Mouse (Mus musculus): ENCODE measurements around the gene Carmil1.
A peak's percentile ranks its signal among the peaks of the same experiment; 100 is the strongest.
"Not testable (repeated sequence)": the region's sequence is repeated elsewhere in the genome, so short reads cannot be mapped to it uniquely, and the experiment has no call there.

Carmil1 gene

DNA sequence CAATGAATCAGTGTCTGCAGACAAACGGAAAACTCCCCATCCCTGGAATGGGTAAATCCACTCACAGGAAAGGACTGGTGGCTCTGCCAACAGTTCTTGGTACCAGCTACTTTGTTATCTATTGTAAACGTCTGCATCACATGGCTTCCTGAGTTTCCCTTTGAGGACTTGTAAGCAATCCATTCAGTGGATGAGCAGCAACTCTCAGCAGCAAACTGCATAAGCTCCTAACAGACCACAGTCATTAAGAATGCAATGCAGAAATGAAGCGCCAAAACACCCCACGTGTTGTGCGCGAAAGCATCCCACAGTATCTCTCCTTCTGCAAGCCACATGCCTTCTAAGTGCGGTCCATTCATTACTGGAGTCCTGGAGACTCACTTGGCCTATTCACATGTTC is 128.0 kb downstream of the Carmil1 start:
- no peak for DNase-seq (ENCODE audit: low spot score)

DNA sequence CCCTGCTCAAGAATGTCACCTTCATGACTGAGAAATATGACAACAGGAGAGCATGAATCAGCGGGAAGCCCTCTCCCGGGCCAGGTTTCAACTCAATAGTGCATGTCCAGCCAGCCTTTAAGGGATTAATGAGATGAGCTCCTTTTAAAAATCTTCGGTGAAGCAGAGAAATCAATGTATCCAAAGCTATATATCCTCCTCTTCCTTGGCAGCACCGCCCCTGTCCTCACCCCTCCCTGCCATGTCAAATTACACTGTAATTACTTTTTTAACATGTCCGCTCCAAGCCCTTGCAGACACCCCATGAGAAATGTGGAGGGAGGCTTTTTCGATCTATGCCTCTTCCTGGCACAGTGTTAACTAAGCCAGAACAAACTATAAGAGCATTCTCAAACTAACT is 129.3 kb downstream of the Carmil1 start:
- DNase-seq (ENCODE audit: low spot score): no peak

DNA sequence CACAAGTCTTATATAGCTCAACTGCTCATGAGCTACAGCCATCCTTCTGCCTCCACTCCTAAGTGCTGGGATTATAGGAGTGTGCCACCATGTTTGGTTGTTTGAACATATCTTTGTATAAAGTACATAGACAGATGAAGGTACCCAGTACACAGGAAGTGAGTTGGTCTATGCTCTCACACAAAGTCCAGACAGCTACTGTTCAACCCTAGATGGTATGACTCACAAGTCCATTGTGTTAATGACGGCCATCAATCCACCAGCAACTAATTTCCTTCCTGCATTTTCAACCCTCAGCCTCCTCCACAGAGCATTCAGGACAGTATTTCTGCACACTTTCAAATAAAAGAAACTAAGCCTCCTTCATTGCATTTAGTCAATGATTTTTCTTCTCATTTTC is 132.0 kb downstream of the Carmil1 start:
- DNase-seq (ENCODE audit: low spot score): no peak

DNA sequence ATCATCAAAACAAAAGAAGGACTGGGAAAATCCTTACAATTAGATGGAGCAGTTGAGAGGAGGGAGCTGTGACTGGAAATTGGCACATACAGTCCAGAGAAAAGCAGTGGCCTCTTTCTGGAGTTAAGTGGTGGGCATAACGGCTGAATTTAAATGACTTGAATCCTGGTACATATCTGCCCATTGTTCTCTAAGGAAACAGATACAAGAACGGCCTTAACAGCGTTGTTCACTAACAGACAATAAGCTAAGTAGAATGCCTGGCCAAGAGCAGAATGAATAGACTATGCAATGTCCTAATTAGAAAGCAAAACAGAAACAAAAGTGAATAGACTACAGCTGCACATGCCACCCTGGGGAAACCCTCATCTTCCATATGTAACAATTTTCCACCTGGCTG is 133.6 kb downstream of the Carmil1 start:
- DNase-seq (ENCODE audit: low spot score): no peak

DNA sequence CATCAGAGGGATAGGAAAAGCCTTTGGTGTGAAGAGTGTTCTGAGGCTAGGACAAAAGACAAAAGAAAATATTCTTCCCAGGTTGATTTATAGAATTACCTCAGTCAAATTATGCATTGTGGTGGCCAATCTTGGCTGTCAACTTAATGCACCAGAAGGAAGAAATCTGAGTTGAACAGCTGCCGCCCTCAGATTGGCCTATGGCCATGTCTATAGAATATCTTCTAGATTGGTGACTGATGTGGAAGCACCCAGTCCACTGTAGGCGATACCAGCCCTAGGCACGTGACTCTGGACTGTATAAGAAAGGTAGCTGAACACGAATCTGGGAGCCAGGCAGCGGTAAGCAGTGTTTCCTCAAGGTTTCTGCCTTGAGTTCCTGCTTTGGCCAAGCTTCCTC is 134.1 kb downstream of the Carmil1 start:
- DNase-seq (ENCODE audit: low spot score): no peak

DNA sequence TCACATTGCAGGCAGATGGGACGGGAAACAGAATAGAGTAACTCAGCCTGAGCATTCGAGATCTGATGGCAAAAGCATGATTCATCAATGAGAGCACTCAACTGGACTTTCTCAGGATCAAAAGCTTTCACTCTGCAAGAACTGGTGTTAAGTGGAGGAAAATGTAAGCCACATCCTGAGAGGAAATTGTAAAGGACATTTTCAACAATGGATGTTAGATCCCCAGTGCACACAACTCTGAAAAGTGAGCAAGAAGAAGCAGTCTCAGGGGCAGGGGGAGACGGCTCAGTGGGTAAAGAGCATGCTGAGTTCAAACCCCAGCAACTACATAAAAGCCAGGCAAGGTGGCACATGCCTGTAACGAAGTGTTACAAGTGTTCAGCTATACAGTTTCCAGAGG is 135.7 kb downstream of the Carmil1 start:
- no peak for DNase-seq (ENCODE audit: low spot score)

DNA sequence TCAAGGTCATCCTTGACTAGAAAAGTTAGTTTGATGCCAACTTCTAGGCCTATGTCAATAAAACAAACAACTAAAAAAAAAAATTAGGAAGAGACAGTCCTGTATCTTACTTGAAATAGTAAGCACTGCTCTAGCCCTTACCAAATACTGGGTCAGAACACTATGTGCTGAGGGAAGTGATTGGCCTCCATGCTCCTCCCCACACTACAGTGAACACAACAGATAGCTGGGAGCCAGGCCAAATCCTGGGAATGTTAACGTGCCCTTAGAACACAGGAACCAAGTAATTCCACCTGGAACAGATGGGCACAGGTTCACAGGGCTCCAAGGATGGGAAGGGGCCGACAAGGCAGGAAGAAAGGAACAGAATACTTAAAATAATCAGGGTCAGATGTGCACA is 136.5 kb downstream of the Carmil1 start:
- no peak for DNase-seq (ENCODE audit: low spot score)

DNA sequence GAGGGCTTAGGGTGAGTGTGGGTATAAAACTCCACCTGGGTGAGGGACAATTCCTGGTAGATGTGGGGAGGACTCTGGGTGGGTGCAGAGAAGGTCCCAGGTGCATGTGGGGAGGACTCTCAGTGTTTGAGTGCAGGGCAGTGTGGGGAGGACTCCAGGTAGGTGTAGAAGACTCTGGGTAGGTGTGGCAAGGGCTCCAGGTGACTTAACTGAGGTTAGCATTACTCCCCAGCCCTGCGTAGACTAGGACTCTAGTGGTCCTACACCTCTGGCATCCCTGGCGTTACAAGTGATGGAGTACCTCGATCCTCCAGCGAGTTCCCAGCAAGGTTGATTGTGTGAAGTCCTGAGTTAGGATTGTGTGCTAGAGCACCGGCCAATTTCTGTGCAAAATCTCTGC is 143.8 kb downstream of the Carmil1 start:
- DNase-seq (ENCODE audit: low spot score): no peak

DNA sequence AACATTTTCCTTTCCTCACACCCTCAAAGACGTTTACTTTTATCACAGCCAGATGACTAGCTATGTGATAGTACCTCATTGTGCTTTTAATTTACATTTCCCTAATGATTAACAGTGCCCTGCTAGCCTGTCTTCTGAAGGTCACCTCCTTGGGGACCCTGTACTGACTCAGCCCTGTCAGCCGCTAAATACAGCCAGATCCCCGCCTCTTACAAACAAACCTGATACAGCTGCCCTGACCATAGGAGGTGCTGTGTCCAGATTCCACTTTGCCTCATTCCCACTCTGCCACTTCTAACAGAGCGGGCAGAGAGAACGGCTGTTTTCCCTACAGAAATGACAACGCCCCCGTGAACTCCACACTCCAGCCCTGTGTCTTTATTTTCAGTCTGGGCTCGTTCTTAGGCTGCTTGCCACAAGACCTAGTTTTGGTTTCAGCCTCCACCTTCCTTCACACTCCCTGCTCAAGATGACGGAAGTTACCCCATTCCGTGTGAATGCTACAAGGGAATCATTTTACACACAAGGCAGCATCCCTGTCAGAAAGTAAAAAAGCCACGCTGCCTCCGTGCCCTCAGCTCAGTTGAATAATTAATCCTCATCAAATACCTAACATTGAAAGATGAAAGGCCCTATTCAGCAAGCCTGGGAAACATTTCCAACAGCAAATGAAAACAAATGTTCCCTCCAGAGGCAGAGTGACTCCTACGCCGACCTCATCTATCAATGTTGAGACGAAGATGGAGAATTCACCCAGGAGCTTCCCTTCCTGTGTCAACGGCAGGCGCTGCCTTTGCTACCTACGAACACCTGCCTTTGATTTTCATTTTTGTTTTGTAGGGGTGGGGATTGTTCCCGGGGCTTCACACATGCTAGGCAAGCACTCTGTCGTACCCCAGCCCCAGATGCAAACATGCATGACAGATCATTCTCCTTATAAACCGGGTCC is 145.0 kb downstream of the Carmil1 start:
- no peak for DNase-seq (ENCODE audit: low spot score)

DNA sequence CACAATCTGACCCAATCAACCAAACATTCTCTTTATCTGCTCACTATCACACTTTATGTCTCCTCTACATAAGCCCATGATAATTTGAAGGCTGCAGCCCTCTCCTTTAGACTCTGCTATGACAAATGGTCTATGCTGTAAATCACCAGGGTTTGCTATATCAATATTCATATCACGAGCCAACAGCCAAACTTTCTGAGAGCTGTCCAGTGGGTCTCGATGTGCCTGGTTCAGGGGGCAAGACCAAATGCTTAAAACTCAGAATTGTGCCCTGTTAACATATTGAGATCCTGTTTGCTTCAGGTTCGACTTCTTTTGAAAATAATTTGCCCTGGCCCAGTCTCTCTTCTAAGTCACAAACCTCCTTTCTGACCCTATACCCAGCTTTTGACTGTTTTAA is 147.7 kb downstream of the Carmil1 start:
- no peak for DNase-seq (ENCODE audit: low spot score)

DNA sequence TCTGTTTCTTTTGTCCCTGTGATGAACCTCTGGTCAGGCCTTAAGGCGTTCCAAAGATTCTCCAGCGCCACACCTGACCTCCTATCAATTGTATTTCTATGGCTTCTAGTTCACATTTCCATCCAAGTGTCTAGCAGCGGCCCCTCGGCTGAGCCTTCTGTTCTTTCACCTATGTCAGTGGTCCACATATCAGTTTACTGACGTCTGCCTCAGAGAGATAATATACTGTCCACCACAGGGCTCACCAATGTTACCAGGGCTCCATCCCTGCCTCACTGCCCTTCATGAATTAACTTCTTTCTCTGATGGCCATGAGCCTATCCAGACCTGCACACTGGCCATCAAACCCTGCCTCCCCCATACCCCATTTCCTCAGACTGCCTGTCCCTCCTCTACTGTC is 149.3 kb downstream of the Carmil1 start:
- no peak for DNase-seq (ENCODE audit: low spot score)

DNA sequence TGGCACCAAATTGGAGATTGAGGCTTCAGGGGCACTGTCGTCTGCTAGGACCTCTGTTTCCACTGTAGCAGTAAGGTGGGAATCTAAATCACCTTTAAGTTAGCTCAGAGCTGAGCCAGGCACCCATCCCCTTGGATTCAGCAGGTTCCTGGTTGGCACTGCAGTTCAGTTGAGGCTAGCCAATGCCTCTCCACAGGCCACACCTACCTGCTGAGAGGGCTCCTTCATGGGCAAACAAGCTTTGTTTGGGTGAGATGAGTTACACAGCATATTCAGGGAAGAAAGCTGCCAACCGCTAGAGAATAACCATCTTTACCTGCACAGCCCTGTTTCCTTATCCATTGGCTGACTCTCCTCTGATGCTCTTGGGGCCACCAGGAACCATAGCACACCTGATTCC is 149.9 kb downstream of the Carmil1 start:
- no peak for DNase-seq (ENCODE audit: low spot score)

DNA sequence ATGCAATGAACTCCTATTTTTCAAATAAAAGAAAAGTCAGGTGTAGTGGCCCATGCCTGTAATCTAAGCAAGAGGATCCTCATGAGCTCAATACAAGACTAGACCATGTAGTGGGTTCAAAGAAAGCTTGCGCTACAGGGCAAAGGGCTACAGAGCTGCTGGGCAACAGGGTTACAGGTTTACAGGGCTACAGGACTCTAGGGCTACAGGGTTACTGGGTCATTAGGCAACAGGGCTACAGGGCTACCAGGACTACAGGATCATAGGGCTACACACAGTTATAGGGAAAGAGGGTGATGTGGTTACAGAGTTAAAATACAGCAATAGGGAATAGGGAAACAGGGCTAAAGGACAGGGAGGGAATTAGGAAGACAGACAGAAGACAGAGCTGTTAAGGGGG is 151.9 kb downstream of the Carmil1 start:
- DNase-seq (ENCODE audit: low spot score): no peak

DNA sequence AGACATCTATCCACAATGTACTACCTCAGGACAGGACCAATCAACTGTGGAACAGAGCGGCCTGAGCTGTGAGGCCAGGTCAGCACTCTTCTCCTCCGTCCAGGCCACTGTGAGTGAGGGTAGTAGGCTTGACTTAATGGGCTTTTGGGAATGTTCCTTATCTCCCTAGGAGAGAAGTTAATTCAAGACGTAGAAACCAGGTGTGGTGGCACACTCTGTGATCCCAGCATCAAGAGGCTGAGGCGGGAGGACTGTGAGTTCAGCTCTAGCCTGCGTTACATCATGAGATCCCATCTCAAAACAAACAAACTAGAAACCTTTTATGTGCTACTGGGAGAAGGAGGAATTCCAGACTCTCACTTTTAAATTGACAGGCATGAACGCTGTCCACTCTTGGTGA is 154.7 kb downstream of the Carmil1 start:
- no peak for DNase-seq (ENCODE audit: low spot score)

DNA sequence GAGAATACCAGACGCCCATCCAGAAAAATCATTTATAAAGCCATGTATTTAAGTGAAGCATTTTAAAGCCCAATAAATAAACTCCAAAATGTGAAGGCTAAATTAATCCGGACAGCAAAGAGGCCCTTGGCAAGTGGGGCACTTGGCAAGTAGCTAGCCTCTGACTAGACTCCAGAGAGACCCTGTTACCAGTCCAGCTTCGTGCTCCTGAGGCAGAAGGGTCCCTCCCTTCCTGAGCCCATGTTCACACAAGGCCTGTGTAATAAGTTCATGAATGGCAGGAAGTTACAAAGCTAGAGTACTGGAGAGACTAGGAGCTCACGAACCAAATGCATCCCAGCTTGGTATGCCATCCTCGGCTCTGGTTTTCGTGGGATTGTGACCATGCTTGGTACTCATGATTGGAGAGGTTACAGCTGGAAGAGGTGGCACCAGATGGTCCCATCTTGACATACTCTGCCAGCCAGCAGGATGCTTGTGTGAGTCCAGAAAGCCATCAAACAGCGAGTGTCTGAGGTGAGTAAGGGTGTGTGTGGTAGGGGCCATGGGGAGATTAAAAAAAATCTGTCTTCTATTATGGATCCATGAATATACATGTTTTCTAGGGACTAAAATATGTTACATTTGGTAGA is 163.3 kb downstream of the Carmil1 start:
- DNase-seq (ENCODE audit: low spot score): no peak

DNA sequence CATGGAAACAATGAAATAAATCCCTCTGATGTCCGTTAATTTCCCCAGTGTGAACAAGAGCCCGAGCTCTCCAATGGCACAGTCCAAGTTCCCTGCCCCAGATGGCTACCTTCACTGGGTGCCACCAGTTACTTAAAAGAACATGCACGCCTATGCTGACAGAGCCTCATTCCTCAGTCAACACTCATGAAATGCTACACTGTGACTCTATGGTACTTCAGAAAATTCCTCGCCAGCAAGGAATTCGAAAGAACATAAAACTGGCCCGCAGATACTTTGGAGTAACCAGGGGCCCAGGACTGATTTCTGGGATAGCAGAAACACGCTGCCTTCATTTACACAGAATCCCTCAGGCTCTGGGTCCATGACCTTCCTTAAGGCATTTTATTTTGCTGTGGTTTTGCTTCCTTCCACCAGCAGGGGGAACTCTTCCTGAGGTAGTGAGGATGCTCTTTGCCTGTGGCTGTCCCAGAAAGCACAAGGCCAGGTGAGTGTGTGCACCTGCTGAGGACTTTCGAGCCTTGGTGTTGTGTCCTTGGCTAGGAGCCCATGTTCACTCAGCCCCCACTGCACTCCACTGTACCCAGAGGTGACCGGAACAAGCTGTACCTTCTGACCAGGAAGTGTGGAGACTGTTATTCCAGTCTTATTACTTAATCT is 167.8 kb downstream of the Carmil1 start:
- DNase-seq (ENCODE audit: low spot score): peak; percentile 36

DNA sequence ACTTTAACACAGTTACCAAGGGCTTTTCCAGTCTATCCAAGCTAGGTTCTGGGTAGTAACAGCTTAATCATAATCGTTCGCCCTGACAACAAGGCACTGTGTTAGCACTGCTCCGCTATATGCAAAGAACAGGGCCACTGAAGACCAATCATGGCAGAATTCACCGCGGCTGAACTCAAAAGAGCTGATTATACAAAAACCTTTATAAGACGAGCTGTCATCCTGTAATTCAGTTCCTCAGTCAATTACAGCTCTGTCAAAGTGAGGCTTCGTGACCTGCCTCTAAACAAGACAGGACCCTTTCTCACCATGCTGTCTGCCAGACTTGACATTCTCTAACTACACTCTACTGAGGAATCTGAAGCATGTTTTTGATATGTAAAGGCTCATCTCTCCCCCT is 170.3 kb downstream of the Carmil1 start:
- DNase-seq (ENCODE audit: low spot score): no peak

DNA sequence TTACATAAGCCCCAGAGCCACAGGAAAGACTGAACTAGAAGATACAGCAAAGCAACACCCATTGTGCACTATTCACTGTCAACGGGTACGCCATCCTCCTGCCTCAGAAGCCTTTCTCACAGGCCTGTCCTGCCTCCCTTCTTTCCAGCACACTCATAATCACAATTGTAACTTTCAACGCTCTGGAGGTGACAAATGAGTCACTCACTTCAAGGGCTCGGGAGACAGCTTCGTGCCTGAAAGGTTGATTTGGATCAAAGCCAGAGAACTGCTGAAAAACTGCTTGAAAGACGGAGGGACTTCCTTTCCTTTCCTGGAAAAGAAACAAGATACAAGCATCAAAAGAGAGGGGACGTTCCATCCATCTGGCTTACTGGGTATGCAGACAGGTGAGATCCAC is 172.3 kb downstream of the Carmil1 start:
- DNase-seq (ENCODE audit: low spot score): no peak

DNA sequence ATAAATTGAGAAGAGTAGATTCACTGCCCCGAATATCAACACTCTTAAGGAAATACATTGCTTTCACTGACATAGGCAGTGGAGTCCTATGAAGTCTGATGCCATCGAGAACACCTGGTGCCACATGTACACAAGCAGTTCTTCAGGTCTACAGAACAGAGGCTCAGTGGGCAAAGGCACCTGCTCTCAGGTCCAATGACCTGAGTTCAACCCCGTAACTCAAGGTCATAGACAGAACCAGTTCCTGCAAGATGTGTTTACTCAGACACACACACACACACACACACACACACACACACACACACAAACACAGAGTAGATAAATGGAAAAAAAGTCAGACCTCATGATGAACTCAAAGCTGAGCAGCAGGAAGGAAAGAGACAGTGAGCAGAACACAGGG is 173.5 kb downstream of the Carmil1 start:
- DNase-seq (ENCODE audit: low spot score): no peak

DNA sequence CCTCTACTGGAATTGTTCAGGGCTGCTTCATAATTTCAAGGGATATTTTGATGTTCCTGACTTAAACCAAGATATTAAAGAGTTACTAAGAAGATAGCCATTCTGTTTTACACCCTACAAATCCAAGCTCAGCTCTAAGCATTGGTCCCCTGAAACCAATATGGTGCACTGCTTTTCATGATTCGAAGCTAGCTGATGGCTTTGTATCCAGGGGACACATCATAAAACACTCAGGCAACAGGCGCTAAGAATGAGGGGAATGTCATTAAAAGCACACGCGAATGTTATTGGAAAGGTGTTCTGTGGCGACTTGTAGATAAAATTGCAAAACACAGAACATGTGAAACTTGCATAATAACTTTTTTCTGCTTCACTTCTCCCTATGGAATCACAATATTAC is 174.8 kb downstream of the Carmil1 start:
- no peak for DNase-seq (ENCODE audit: low spot score)

DNA sequence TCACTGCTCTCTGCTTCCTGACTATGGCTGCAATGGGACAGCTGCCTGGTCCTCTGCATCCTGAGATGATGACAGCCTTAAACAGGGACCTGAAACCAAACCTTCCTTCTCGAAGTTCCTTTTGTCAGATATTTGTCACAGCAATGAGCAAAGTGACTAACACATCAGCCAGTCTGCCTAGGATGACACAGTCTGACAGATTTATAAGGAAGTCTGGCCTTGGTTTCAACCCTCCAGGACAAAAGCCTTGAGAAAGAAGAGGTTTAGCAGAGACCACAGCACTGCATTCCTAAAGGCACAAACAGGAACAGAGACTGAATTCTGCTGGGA is 175.3 kb downstream of the Carmil1 start:
- no peak for DNase-seq (ENCODE audit: low spot score)

DNA sequence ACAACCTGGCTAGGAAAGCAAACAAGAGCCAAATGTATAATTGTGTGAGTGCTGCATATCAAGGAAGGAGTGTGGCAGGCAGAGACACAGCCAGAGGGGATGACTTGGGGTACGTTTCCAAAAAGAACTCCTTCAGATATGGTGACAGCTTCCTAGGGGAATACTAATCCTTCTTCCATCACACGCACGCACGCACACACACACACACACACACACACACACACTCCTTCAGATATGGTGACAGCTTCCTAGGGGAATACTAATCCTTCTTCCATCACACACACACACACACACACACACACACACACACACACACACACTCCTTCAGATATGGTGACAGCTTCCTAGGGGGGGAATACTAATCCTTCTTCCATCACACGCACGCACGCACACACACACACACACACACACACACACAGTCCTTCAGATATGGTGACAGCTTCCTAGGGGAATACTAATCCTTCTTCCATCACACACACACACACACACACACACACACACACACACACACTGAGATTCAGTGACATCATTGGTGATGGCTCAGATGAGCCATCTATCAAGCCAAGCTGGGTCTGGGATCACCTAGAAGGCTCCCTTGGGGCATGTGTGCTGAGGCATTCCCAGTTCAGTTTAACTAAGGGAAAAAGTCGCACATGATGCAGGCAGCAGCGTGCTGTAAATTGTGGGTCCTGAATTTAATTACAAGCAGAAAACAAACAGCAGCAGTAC is 175.8 kb downstream of the Carmil1 start:
- not testable (repeated sequence) for DNase-seq (ENCODE audit: low spot score)

DNA sequence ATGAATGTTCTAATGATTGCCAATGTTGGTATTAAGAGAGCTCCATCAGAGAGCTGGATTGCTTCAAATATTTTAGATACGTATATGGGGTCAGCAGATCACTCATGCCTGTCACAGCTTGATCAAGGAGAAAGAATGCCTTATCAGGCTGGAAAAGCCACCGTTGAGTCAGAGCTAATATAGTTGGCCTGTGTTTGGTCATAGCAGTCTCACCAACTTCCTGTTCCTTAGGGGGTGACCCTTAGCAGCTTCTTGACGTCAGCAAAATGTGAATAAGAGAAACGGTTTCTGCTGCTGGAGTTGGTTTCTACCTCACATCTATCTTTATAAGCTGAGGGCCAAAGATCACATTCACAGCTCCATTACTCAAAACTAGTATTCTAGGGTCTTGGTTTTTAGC is 176.6 kb downstream of the Carmil1 start:
- DNase-seq (ENCODE audit: low spot score): no peak

Data from urinary bladder, postnatal 25 days (tissue).